Mouse (Mus musculus): ENCODE results near the gene Cenpn.
A peak's percentile ranks its signal among the peaks of the same experiment; 100 is the strongest.

- TF ChIP-seq POLR2A (IDR thresholded peaks at IDR 0.05; ENCODE audit: borderline replicate concordance, insufficient read depth, low read length) (peak; percentile 47; the same call in 1 of the 2 replicates), CTCF (IDR thresholded peaks at IDR 0.05; ENCODE audit: borderline replicate concordance, insufficient read depth, low read depth, low read length) (peak; percentile 63; the same call in 1 of the 2 replicates)
Observed at GRCm38 (mm10) chr8:116943161-116943554, 21.6 kb downstream of the Cenpn start, which contains the start of gene Atmin.

Data from cerebellum, adult 2 months (tissue).